Mouse (Mus musculus) kidney, postnatal 0 days (tissue): ENCODE measurements around the gene Ift122. TPM values are rescaled to one million over a fixed set of nuclear protein-coding genes. Genes with fewer than 3 reads are reported as not detected.

ENCODE experiments used
- ATAC-seq: fragments of 200-750 bp; cut with Nextera tagmentation; replicated peaks from 2 replicates; pipeline ENCODE4 v1.8.0; 2017; ENCODE audit warnings: low read depth, moderate number of reproducible peaks, moderate TSS enrichment, moderate library complexity; ENCODE audit not compliant: low FRiP score
- DNase-seq: peaks from one replicate; pipeline ENCODE4 v3.0.0-alpha.2; 2016; ENCODE audit warnings: low spot score
- H3K27ac ChIP-seq: fragments of 300-500 bp; sonication (generic); 2 replicates; pipeline ENCODE4 v1.5.1; 2014; ENCODE audit warnings: mild to moderate bottlenecking
- H3K27me3 ChIP-seq: fragments of 300-500 bp; sonication (generic); 2 replicates; pipeline ENCODE4 v1.6.1; 2014; ENCODE audit warnings: low read length, mixed read lengths; ENCODE audit not compliant: insufficient read depth
- H3K36me3 ChIP-seq: fragments of 300-500 bp; sonication (generic); 2 replicates; pipeline ENCODE4 v1.6.1; 2014; ENCODE audit warnings: low read length, mixed read lengths; ENCODE audit not compliant: insufficient read depth
- H3K4me1 ChIP-seq: fragments of 300-500 bp; sonication (generic); replicated peaks from 2 replicates; pipeline ENCODE4 v1.6.1; 2014; ENCODE audit warnings: antibody characterized with exemption, low read length, mixed read lengths; ENCODE audit not compliant: insufficient read depth
- H3K4me2 ChIP-seq: fragments of 300-500 bp; sonication (generic); 2 replicates; pipeline ENCODE4 v1.6.1; 2014; ENCODE audit warnings: mild to moderate bottlenecking, low read length, moderate library complexity, mixed read lengths
- H3K4me3 ChIP-seq: fragments of 300-500 bp; sonication (generic); replicated peaks from 2 replicates; pipeline ENCODE4 v1.5.1; 2014; ENCODE audit warnings: low read depth, low read length
- H3K9ac ChIP-seq: fragments of 300-500 bp; sonication (generic); 2 replicates; pipeline ENCODE4 v1.6.1; 2014; ENCODE audit warnings: low read depth, low read length
- H3K9me3 ChIP-seq: fragments of 300-500 bp; sonication (generic); replicated peaks from 2 replicates; pipeline ENCODE4 v1.6.1; 2016; ENCODE audit warnings: low read length, inconsistent platforms, mixed read lengths
- CTCF ChIP-seq: IDR thresholded peaks from 2 replicates; pipeline ENCODE4 v1.5.1; 2016; ENCODE audit warnings: antibody characterized with exemption, low read depth, mild to moderate bottlenecking, moderate library complexity
- WGBS: fragments of 180-500 bp; shearing (Covaris S2); extraction: QIAGEN DNeasy Blood & Tissue Kit; methylation state at CpG from one replicate; pipeline ENCODE4 v1.1.7; 2014; 5-methylcytosine and 5-hydroxymethylcytosine counted together
- polyA plus RNA-seq: library from polyadenylated mRNA; unstranded; fragments of >200 nt; fragmentation: Nextera tagmentation; extraction: Ambion mirVana; gene quantifications from 2 replicates; pipeline ENCODE4 v1.2.1, GENCODE M21; 2015

Gene Ift122
- polyA plus RNA-seq, 1 experiment from 2014 or later = 14.9 TPM

DNA sequence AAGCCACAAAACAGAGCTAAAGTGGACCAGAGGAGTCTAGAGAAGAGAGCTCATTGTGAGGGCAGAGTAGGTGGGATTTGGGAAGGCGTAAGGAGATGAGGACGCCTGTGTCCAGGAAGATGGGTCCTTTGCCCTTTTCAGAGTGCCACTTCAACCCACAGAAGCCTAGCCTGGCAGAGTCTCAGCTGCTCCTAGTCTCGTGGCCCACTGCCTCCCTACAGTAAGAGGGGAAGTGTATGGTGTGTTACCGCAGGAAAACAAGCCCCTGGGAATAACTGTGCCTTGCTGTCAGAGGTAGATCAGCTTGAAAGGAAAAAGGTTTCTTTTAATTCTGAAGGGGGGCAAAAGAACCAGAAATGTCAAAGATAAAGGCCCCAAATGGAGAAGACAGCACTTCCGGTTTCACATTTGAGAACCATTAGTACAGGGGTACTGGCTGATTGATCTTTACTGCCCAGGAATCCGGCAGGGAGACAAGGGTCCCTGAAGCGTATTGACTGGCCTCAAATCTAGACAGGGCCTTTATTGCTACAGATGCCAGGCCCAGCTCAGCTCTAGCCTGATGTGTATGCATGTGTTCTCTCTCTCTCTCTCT is 44.8 kb downstream of the Ift122 start:
- Histone ChIP-seq H3K9me3 (no peaks in the 10 kb centered on the region), H3K27me3 (no peaks in the 10 kb centered on the region), H3K4me3 (no peak overlapping the region), H3K4me1 (peaks cover 5% of the 10 kb centered on the region; the same call in 1 of the 2 replicates), H3K4me2 (no peak overlapping the region), H3K27ac (no peak overlapping the region), H3K36me3 (peaks cover 29% of the 10 kb centered on the region), H3K9ac (no peak overlapping the region)
- no peak for ATAC-seq
- WGBS = 76% methylated on average over 7 of the region's 7 CpGs
- TF ChIP-seq CTCF = no peak
- DNase-seq = no peak

DNA sequence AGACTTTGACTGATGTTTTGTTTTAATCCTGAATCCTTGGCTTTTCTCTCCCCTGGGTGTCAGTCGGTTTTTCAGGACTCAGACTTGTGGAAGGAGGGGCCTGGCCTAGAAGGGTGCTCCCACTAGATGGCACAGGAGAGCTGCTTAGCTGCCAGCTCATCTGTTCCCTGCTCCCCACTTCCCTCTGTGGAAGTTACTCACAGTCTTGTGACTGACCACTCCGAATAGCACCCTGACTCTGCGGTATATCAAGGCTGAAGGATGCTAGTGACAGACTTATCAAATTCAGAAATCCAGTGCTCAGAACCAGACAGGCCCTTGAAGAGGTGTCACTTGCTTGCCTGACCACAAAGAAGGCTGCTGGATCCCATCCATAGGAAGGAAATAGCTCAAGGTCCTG is 47.8 kb downstream of the Ift122 start:
- 14% methylated on average over 3 of the region's 3 CpGs for WGBS
- Histone ChIP-seq H3K9ac (no peak overlapping the region), H3K27ac (peak overlapping the region; percentile 58), H3K4me1 (peaks cover 5% of the 10 kb centered on the region; the same call in 1 of the 2 replicates), H3K36me3 (peaks cover 23% of the 10 kb centered on the region), H3K4me3 (no peak overlapping the region), H3K4me2 (no peak overlapping the region), H3K27me3 (no peaks in the 10 kb centered on the region), H3K9me3 (no peaks in the 10 kb centered on the region)
- peak; percentile 90 for DNase-seq
- peak; percentile 91 for TF ChIP-seq CTCF
- no peak; the same call in 1 of the 2 replicates for ATAC-seq

DNA sequence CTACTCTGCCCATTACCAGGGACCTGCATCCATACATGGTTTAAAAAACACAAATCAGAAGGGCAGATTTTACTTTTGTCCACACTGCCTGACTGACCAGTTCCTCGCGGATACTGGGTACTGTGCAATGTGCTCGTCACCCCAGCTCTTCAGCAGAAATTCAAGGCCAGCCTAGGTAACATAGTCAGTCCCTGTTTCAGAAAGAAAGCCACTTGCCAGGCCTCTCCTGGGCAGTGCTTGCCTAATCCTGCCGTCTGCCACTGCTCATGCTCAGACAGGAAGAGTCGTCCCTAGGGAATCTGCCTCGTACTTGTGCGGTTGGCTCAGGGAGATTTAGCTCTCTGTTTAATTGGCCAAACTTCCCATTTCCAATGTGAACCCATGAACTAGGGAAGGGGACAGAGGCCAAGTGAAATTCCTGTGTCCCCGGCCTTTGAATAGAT is 48.2 kb downstream of the Ift122 start:
- no peak for ATAC-seq
- 70% methylated on average over 8 of the region's 8 CpGs for WGBS
- TF ChIP-seq CTCF = no peak

DNA sequence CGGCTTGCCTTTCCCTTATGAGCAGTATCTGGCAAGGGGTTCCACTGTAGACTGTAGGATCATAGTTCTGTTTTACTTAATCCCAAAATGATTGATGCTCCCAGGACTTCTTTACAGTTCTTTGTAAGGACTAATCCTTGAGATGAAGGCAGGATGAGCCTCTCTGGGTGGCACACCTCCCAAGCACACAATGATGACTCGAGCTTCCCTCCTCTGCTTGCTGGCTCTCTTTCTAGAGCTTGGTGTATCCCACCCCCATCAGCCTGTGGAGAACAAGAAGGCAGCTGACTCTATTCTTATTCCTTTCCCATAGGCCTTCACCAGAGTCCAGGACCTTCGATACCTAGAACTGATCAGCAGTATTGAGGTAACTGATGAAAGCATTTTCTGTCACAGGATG is 49.3 kb downstream of the Ift122 start:
- peaks cover 20% of the 10 kb centered on the region for H3K36me3 ChIP-seq
- no peak for DNase-seq
- 84% methylated on average over 3 of the region's 3 CpGs for WGBS
- H3K27ac ChIP-seq = no peak overlapping the region
- no peaks in the 10 kb centered on the region for H3K27me3 ChIP-seq
- TF ChIP-seq CTCF = no peak
- no peaks in the 10 kb centered on the region for H3K9me3 ChIP-seq
- ATAC-seq = no peak
- peaks cover 5% of the 10 kb centered on the region; the same call in 1 of the 2 replicates for H3K4me1 ChIP-seq
- H3K9ac ChIP-seq = no peak overlapping the region
- no peak overlapping the region for H3K4me2 ChIP-seq
- H3K4me3 ChIP-seq = no peak overlapping the region

More for the DNA sequence above, 48.2 kb downstream of the Ift122 start:
- Histone ChIP-seq H3K27me3 (no peaks in the 10 kb centered on the region), H3K36me3 (peaks cover 23% of the 10 kb centered on the region), H3K9me3 (no peaks in the 10 kb centered on the region), H3K27ac (peak overlapping the region; percentile 58), H3K4me2 (no peak overlapping the region), H3K4me1 (peaks cover 5% of the 10 kb centered on the region; the same call in 1 of the 2 replicates), H3K9ac (no peak overlapping the region), H3K4me3 (no peak overlapping the region)
- DNase-seq = peak; percentile 82

DNA sequence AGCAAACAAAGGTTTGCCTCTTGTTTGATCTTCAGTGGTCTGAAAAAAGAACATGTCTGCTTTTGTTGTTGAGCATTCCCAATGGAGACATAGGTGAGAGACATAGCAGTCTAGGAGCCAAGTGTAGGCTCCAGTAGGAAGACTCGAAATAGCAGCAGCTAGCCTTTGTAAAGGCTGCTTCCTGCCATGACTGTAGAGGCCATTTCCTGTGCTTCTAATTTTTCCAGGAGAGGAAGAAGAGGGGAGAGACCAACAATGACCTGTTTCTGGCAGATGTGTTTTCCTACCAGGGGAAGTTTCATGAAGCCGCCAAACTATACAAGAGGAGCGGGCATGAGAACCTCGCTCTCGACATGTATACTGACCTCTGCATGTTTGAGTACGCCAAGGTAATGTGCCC is 52.3 kb downstream of the Ift122 start:
- Histone ChIP-seq H3K9ac (no peak overlapping the region), H3K36me3 (peaks cover 16% of the 10 kb centered on the region), H3K4me1 (peaks cover 20% of the 10 kb centered on the region), H3K4me2 (no peak overlapping the region), H3K9me3 (no peaks in the 10 kb centered on the region), H3K27ac (peak overlapping the region; percentile 15; the same call in 1 of the 2 replicates), H3K27me3 (no peaks in the 10 kb centered on the region), H3K4me3 (no peak overlapping the region)
- 78% methylated on average over 6 of the region's 6 CpGs for WGBS
- DNase-seq (no peak), ATAC-seq (no peak)
- no peak for TF ChIP-seq CTCF

DNA sequence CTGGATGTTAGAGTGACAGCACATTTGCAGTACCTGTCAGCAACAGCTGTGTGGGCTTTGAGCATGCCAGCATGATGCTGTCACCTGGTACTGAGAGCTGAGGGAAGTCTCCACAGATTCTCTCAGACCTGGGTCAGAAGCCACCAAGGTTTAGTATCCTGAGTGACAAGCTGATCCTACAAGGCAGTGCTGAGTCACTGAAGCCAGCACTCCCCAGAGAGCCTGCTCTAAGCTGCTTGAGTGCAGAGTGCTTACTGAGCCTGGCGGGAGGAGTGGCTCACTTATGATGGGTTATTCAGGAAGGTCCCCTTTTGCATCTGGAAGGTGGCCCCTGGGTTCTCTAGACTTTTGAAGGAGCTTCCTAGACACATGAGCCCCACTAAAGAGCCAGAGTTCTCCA is 53.2 kb downstream of the Ift122 start:
- ATAC-seq (no peak), DNase-seq (no peak)
- H3K9me3 ChIP-seq = no peaks in the 10 kb centered on the region
- no peak overlapping the region for H3K9ac ChIP-seq
- H3K4me2 ChIP-seq = no peak overlapping the region
- H3K4me3 ChIP-seq = no peak overlapping the region
- peaks cover 18% of the 10 kb centered on the region for H3K4me1 ChIP-seq
- no peak overlapping the region for H3K27ac ChIP-seq
- 65% methylated on average over 1 of the region's 1 CpGs for WGBS
- no peaks in the 10 kb centered on the region for H3K27me3 ChIP-seq
- H3K36me3 ChIP-seq = peaks cover 14% of the 10 kb centered on the region
- TF ChIP-seq CTCF = no peak
